Mouse (Mus musculus): ENCODE results near the gene Gm6096. TPM values are rescaled to one million over a fixed set of nuclear protein-coding genes. Genes with fewer than 3 reads are reported as not detected.

Gene Gm6096
- not detected in 2 replicates for polyA plus RNA-seq (2012; rRNA removed)

GRCm38 (mm10) chr7:34250738-34251137 lies at the start of gene Gm6096:
Gm6096 (plus strand) TSS chr7:34251038.

GRCm38 (mm10) chr7:34230116-34230515 lies 20.7 kb upstream of the Gm6096 start, which contains the start of gene Gpi1:
Gpi1 (minus strand) TSS chr7:34230336.

Other genes starting within 250 kb of the Gm6096 start
- not detected in 2 replicates for gene Scgb2b27, start 237.1 kb upstream of the Gm6096 start, polyA plus RNA-seq (2012; rRNA removed)
- gene Scgb1b27, start 229.6 kb upstream of the Gm6096 start, polyA plus RNA-seq (2012; rRNA removed) = not detected in 2 replicates
- gene Scgb1b30, start 155.6 kb upstream of the Gm6096 start, polyA plus RNA-seq (2012; rRNA removed) = not detected in 2 replicates
- gene Wtip, start 117.8 kb upstream of the Gm6096 start, polyA plus RNA-seq (2012; rRNA removed) = 22.0 and 45.2 TPM in 2 replicates
- gene Uba2, start 81.4 kb upstream of the Gm6096 start, polyA plus RNA-seq (2012; rRNA removed) = 8.5 and 11.1 TPM in 2 replicates
- 9.4 and 14.3 TPM in 2 replicates for gene Pdcd2l, start 54.4 kb upstream of the Gm6096 start, polyA plus RNA-seq (2012; rRNA removed)
- 298 and 321 TPM in 2 replicates for gene Gpi1, start 20.7 kb upstream of the Gm6096 start, polyA plus RNA-seq (2012; rRNA removed)
- gene 4931406P16Rik, start 62.5 kb downstream of the Gm6096 start, polyA plus RNA-seq (2012; rRNA removed) = 9.7 and 10.4 TPM in 2 replicates
- 10.1 and 11.5 TPM in 2 replicates for gene Lsm14a, start 142.3 kb downstream of the Gm6096 start, polyA plus RNA-seq (2012; rRNA removed)

All from stomach, adult 2 months (tissue).